Mouse (Mus musculus) midbrain, embryonic 16.5 days (tissue): Measurements from ENCODE around the gene Itga2b. TPM values are rescaled to one million over a fixed set of nuclear protein-coding genes. Genes with fewer than 3 reads are reported as not detected.
A peak's percentile ranks its signal among the peaks of the same experiment; 100 is the strongest.

Experiments
- ATAC-seq: fragments of 200-750 bp; cut with Nextera tagmentation; 2 replicates; pipeline ENCODE4 v1.8.0; 2017; ENCODE audit warnings: moderate TSS enrichment
- H3K27ac ChIP-seq: fragments of 300-500 bp; sonication (generic); 2 replicates; pipeline ENCODE4 v1.5.1; 2014; ENCODE audit warnings: mild to moderate bottlenecking, low read length, mixed read lengths
- H3K27me3 ChIP-seq: fragments of 300-500 bp; sonication (generic); 2 replicates; pipeline ENCODE4 v1.6.1; 2014; ENCODE audit warnings: low read depth, low read length, mixed read lengths; ENCODE audit not compliant: control insufficient read depth, insufficient read depth
- H3K36me3 ChIP-seq: fragments of 300-500 bp; sonication (generic); 2 replicates; pipeline ENCODE4 v1.6.1; 2014; ENCODE audit warnings: mild to moderate bottlenecking, low read length, moderate library complexity, mixed read lengths; ENCODE audit not compliant: control insufficient read depth, insufficient read depth
- H3K4me1 ChIP-seq: fragments of 300-500 bp; sonication (generic); 2 replicates; pipeline ENCODE4 v1.6.1; 2014; ENCODE audit warnings: mild to moderate bottlenecking, low read length, mixed read lengths; ENCODE audit not compliant: control insufficient read depth, insufficient read depth
- H3K4me2 ChIP-seq: fragments of 300-500 bp; sonication (generic); 2 replicates; pipeline ENCODE4 v1.6.1; 2014; ENCODE audit warnings: mild to moderate bottlenecking, low read length, mixed read lengths
- H3K4me3 ChIP-seq: fragments of 300-500 bp; sonication (generic); 2 replicates; pipeline ENCODE4 v1.5.1; 2014; ENCODE audit warnings: low read depth, mild to moderate bottlenecking, low read length, moderate library complexity, mixed read lengths
- H3K9ac ChIP-seq: fragments of 300-500 bp; sonication (generic); 2 replicates; pipeline ENCODE4 v1.6.1; 2014; ENCODE audit warnings: low read depth, low read length, mixed read lengths
- H3K9me3 ChIP-seq: fragments of 300-500 bp; sonication (generic); replicated peaks from 2 replicates; pipeline ENCODE4 v1.6.1; 2014; ENCODE audit warnings: mild to moderate bottlenecking, low read length, mixed read lengths; ENCODE audit not compliant: control insufficient read depth, poor library complexity, severe bottlenecking
- WGBS: fragments of 180-500 bp; shearing (Covaris S2); extraction: QIAGEN DNeasy Blood & Tissue Kit; methylation state at CpG from one replicate; pipeline ENCODE4 v1.1.7; 2014; 5-methylcytosine and 5-hydroxymethylcytosine counted together
- polyA plus RNA-seq: library from polyadenylated mRNA; unstranded; fragments of >200 nt; fragmentation: Nextera tagmentation; extraction: Ambion mirVana; gene quantifications from 2 replicates; pipeline ENCODE4 v1.2.1, GENCODE M21; 2015

Gene Itga2b
- polyA plus RNA-seq, 1 experiment from 2014 or later, result 11.6 TPM

DNA sequence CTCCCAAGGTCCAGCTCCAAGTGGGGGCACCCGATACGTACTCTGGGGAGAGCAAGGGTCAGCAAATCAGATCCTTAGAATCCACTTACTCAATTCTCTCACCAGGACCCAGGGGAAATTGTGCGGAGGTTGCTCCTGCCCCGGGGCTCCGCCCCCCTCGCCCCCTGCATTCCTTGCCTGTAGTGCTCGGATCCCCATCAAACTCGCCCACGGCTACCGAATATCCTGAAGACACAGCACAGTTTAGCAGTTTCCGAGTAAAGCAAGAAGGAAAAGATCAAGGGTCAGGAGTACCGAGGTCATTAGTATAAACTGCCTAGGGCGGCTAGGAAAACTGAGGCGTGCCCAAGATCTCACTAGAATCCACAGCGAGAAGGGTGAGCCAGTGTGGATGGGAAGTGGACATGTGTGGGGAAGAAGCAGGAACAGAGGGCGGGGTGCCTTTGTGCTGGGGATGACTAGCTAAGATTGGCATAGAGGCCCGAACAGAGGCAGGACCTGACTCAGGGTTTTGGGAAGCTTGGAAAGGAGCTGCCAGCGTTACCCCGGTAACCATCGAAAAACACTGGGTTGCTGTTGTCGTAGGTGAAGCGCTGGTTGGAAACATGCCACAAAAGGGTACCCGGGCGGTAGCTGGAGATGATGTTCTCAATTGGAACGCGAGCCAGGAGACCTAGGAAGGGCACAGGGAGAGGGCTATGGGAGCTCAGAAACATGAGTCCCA is 4.0 kb downstream of the Itga2b start:
- Histone ChIP-seq H3K4me3 (no peak overlapping the region), H3K9ac (no peak overlapping the region; the same call in 1 of the 2 replicates), H3K27me3 (no peaks in the 10 kb centered on the region; the same call in 1 of the 2 replicates), H3K4me2 (peak overlapping the region; percentile 29), H3K9me3 (no peaks in the 10 kb centered on the region), H3K27ac (peak overlapping the region; percentile 47; the same call in 1 of the 2 replicates), H3K4me1 (peaks cover 13% of the 10 kb centered on the region), H3K36me3 (no peaks in the 10 kb centered on the region)
- no peak for ATAC-seq
- WGBS, result 8% methylated on average over 26 of the region's 26 CpGs

DNA sequence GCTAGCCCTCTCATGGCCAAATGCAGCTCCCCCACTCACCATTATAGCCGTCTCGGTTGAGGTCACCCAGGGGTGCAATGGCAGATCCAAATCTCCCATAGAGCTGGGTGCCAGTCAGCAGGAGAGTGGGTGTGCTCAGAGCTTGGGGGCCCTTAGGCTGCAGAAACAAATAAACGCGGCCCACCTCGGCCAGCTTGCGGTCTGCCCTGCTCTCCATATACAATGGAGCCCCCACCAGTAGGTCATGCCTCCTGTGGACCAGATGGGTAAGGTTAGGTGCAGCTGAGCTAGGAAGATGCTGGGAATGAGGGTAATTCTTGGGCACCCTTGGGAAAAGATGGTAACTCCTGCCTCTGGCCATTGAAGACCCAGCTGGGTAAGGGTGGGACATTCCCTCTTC is 5.0 kb downstream of the Itga2b start:
- Histone ChIP-seq H3K36me3 (no peaks in the 10 kb centered on the region), H3K9ac (no peak overlapping the region), H3K27me3 (no peaks in the 10 kb centered on the region; the same call in 1 of the 2 replicates), H3K27ac (no peak overlapping the region), H3K9me3 (no peaks in the 10 kb centered on the region), H3K4me2 (no peak overlapping the region), H3K4me3 (no peak overlapping the region), H3K4me1 (peaks cover 13% of the 10 kb centered on the region)
- no peak for ATAC-seq
- 92% methylated on average over 6 of the region's 6 CpGs for WGBS

DNA sequence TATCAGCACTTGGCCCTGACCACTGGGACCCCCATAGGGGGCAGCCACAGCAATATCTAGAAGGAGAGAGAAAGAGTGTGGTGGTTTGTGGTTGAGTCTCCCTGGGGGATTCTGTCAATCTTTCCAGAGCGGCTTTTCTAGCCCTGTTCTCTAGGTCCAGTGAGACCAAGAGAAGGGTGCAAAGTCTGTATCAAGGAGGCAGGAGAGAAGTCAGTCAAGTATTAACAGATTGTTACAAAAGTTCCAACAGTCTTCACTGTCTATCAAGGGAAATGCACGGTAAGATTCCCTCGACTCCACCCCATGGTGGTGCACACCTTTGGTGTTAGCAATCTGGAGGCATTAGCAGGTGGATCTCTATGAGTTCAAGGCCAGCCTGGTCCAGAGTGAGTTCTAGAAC is 8.2 kb downstream of the Itga2b start:
- no peak overlapping the region for H3K9ac ChIP-seq
- H3K27me3 ChIP-seq, result no peaks in the 10 kb centered on the region; the same call in 1 of the 2 replicates
- H3K4me1 ChIP-seq, result peaks cover 7% of the 10 kb centered on the region
- no peaks in the 10 kb centered on the region for H3K9me3 ChIP-seq
- no peak overlapping the region for H3K4me2 ChIP-seq
- H3K27ac ChIP-seq, result no peak overlapping the region
- no peaks in the 10 kb centered on the region for H3K36me3 ChIP-seq
- H3K4me3 ChIP-seq, result no peak overlapping the region
- ATAC-seq, result no peak
- WGBS, result 83% methylated on average over 3 of the region's 3 CpGs

GRCm38 (mm10) chr11:102460541-102460940 is 9.4 kb downstream of the Itga2b start:
- H3K9me3 ChIP-seq, result no peaks in the 10 kb centered on the region

DNA sequence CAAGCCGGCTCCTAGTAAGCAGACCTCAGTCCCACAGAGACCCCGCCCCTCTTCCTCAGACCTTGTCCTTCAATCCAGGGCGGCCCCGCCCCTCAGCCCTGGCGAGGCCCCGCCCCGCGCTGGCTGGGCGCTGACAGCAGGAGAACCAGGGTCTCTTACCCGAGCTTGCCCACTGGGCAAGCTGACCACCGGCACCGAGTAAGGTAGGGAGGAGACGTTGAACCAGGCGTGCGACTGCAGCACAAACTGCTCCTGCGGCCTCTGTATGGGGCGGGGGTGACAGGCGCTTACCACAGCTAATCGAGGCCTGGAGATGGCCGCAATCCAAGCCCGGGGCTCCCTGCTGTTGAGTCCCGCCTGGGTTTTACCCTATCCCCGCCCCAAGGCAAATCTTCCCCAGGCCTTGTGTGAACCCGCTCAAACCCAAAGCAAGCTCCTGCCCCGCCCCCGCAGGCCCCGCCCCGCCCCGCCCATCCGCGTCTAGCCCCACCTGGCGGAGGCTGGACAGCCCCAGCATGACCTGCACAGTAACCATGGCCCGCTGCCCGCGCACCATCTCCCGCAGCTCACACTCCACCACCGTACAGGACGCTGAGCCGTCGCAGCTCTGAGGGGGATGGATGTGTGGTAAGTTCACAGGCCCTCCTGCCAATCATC is 14.1 kb downstream of the Itga2b start:
- H3K27me3 ChIP-seq, result no peaks in the 10 kb centered on the region; the same call in 1 of the 2 replicates
- H3K4me3 ChIP-seq, result peak overlapping the region; percentile 57
- peaks cover 5% of the 10 kb centered on the region; the same call in 1 of the 2 replicates for H3K4me1 ChIP-seq
- under 1% methylated on average over 36 of the region's 40 CpGs for WGBS
- no peaks in the 10 kb centered on the region for H3K36me3 ChIP-seq
- peak overlapping the region; percentile 74 for H3K9ac ChIP-seq
- peak overlapping the region; percentile 87 for H3K4me2 ChIP-seq
- H3K9me3 ChIP-seq, result no peaks in the 10 kb centered on the region
- peak; percentile 88 for ATAC-seq
- peak overlapping the region; percentile 71 for H3K27ac ChIP-seq

More at GRCm38 (mm10) chr11:102460541-102460940, 9.4 kb downstream of the Itga2b start:
- Histone ChIP-seq H3K4me3 (no peak overlapping the region), H3K4me1 (peaks cover 3% of the 10 kb centered on the region; the same call in 1 of the 2 replicates), H3K9ac (no peak overlapping the region), H3K27me3 (no peaks in the 10 kb centered on the region; the same call in 1 of the 2 replicates), H3K36me3 (no peaks in the 10 kb centered on the region), H3K4me2 (no peak overlapping the region), H3K27ac (no peak overlapping the region)
- WGBS, result 62% methylated on average over 16 of the region's 16 CpGs
- no peak for ATAC-seq

GRCm38 (mm10) chr11:102453131-102453530 is 16.8 kb downstream of the Itga2b start:
- Histone ChIP-seq H3K27ac (no peak overlapping the region), H3K4me2 (no peak overlapping the region), H3K4me3 (no peak overlapping the region), H3K9ac (no peak overlapping the region; the same call in 1 of the 2 replicates), H3K4me1 (peaks cover 6% of the 10 kb centered on the region), H3K9me3 (no peaks in the 10 kb centered on the region), H3K36me3 (no peaks in the 10 kb centered on the region), H3K27me3 (no peaks in the 10 kb centered on the region; the same call in 1 of the 2 replicates)
- no peak for ATAC-seq
- 14% methylated on average over 10 of the region's 10 CpGs for WGBS

DNA sequence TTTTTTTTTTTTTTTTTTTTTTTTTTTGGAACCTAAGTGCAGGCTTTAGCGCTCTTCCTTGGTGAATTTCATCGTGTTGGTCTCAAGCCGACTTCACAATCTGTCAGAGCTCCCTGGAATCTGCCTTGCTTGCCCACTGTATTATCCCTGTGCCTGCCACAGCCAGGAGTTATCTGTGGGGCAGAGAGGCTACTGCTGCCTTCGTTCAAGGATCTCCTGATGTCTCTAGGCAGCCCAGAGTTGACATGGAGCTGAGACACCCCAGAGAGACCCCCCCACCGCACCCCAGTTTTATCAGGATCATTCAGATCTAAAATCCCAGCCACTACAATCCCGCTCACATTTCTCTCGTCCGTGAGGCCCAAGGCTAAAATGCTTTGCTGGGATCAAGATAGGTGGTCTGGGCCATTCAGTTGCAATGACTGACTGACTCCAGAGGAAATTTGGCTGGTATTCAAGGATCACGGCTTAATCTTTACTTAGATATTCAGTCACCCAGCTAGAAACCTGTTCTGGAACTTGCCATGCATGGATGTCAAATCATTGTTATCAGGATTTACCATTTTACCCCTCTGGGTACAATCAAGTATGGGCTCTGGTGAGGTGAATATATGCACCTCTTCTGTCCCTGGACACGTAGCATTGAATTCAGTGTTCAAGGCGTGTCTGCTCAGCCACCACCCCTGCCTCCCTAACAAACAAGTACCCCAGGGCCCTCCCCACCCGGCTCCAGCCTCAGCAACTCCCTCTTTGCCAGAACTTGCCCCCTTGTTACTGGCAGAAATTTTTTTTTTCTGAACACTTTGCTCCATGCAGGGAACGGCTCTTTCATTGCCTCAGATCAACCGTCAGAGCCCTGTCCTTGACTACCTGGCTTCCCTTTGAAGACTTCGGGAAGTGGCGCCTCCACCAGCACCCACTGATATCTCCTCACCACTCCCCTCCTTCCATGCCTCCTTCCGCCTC is 20.6 kb downstream of the Itga2b start:
- Histone ChIP-seq H3K27ac (no peak overlapping the region), H3K27me3 (no peaks in the 10 kb centered on the region; the same call in 1 of the 2 replicates), H3K9ac (no peak overlapping the region), H3K9me3 (no peaks in the 10 kb centered on the region), H3K4me2 (no peak overlapping the region), H3K4me3 (no peak overlapping the region), H3K4me1 (peaks cover 25% of the 10 kb centered on the region), H3K36me3 (no peaks in the 10 kb centered on the region)
- WGBS, result 34% methylated on average over 17 of the region's 17 CpGs
- no peak for ATAC-seq

DNA sequence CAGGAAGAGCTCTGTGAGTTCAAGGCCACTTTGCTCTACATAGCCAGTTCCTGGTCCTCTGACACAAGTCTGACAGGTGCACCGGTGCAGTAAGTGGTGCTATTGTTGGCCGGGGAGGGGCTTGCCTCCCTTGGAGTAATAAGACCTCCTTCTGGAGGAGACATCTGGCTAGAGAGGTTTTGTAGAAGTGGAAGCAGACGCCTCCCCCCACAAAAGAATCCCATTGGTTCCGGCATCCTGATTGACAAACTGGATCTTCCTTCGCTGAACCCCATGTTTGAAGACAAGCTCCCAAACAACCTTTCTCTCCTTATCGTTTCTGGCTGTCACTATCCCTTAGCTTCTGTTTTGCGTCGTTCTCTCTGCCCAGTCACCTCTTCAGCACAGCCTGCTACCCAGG is 21.6 kb downstream of the Itga2b start:
- H3K4me3 ChIP-seq, result no peak overlapping the region
- H3K4me1 ChIP-seq, result peaks cover 30% of the 10 kb centered on the region
- no peaks in the 10 kb centered on the region for H3K9me3 ChIP-seq
- H3K9ac ChIP-seq, result no peak overlapping the region
- H3K4me2 ChIP-seq, result peak overlapping the region; percentile 82
- H3K27ac ChIP-seq, result no peak overlapping the region
- H3K36me3 ChIP-seq, result no peaks in the 10 kb centered on the region
- ATAC-seq, result no peak
- WGBS, result 9% methylated on average over 8 of the region's 8 CpGs
- no peaks in the 10 kb centered on the region; the same call in 1 of the 2 replicates for H3K27me3 ChIP-seq
